Mouse (Mus musculus) lung, postnatal 10 days (tissue): Measurements from ENCODE around the gene Myo1a.

ENCODE experiments used
- DNase-seq: peaks from one replicate; pipeline ENCODE4 v3.0.0; 2021

Myo1a gene

GRCm38 (mm10) chr10:127675859-127676398 is 29.0 kb upstream of the Myo1a start:
- DNase-seq = no peak

GRCm38 (mm10) chr10:127676691-127677548 is 28.1 kb upstream of the Myo1a start:
- peak; percentile 94 for DNase-seq

GRCm38 (mm10) chr10:127677591-127678336 is 27.2 kb upstream of the Myo1a start:
- peak; percentile 89 for DNase-seq

- DNase-seq = no peak
Observed at GRCm38 (mm10) chr10:127679208-127679607, 25.8 kb upstream of the Myo1a start.

GRCm38 (mm10) chr10:127679881-127680280 is 25.1 kb upstream of the Myo1a start:
- no peak for DNase-seq

GRCm38 (mm10) chr10:127682886-127683285 is 22.1 kb upstream of the Myo1a start:
- no peak for DNase-seq

GRCm38 (mm10) chr10:127691053-127691452 is 13.9 kb upstream of the Myo1a start:
- DNase-seq = no peak

GRCm38 (mm10) chr10:127694636-127695035 is 10.3 kb upstream of the Myo1a start:
- DNase-seq = peak; percentile 31

GRCm38 (mm10) chr10:127695775-127696174 is 9.2 kb upstream of the Myo1a start:
- DNase-seq = no peak

GRCm38 (mm10) chr10:127698966-127699365 is 6.0 kb upstream of the Myo1a start:
- DNase-seq = no peak

- DNase-seq = no peak
Observed at GRCm38 (mm10) chr10:127703299-127703698, 1.7 kb upstream of the Myo1a start.

GRCm38 (mm10) chr10:127704293-127704692 is 677 bp upstream of the Myo1a start:
- no peak for DNase-seq

GRCm38 (mm10) chr10:127705783-127706182 is 813 bp downstream of the Myo1a start:
- no peak for DNase-seq

GRCm38 (mm10) chr10:127707721-127708120 is 2.8 kb downstream of the Myo1a start:
- peak; percentile 60 for DNase-seq

GRCm38 (mm10) chr10:127708850-127709370 is 3.9 kb downstream of the Myo1a start:
- DNase-seq = no peak

- no peak for DNase-seq
Observed at GRCm38 (mm10) chr10:127710331-127710730, 5.4 kb downstream of the Myo1a start.

GRCm38 (mm10) chr10:127712736-127713135 is 7.8 kb downstream of the Myo1a start:
- DNase-seq = no peak

GRCm38 (mm10) chr10:127721671-127722418 is 16.9 kb downstream of the Myo1a start:
- DNase-seq = no peak

GRCm38 (mm10) chr10:127724178-127724577 is 19.2 kb downstream of the Myo1a start, which contains the start of gene Tac2:
Gene Tac2, plus strand, starts transcription at chr10:127724478.
- DNase-seq = no peak

GRCm38 (mm10) chr10:127725136-127725535 is 20.2 kb downstream of the Myo1a start:
- no peak for DNase-seq

GRCm38 (mm10) chr10:127728437-127728836 is 23.5 kb downstream of the Myo1a start:
- DNase-seq = no peak

GRCm38 (mm10) chr10:127730285-127730932 is 25.4 kb downstream of the Myo1a start:
- no peak for DNase-seq
